Mouse (Mus musculus) bone marrow, adult 2 months (tissue): Measurements from ENCODE around the gene Bhmt2. TPM values are rescaled to one million over a fixed set of nuclear protein-coding genes. Genes with fewer than 3 reads are reported as not detected.

Experiments used
- H3K27ac ChIP-seq: fragments of 200-500 bp; 2 replicates; pipeline ENCODE4 v1.5.1; 2012; ENCODE audit warnings: low read depth, mild to moderate bottlenecking, control low read depth, inconsistent platforms, low read length; ENCODE audit not compliant: control insufficient read depth, poor library complexity, insufficient read depth
- H3K4me1 ChIP-seq: fragments of 200-500 bp; 2 replicates; pipeline ENCODE4 v1.6.1; 2011; ENCODE audit warnings: low read length; ENCODE audit not compliant: control insufficient read depth, insufficient read depth
- H3K4me3 ChIP-seq: fragments of 200-500 bp; replicated peaks from 2 replicates; pipeline ENCODE3; 2011; ENCODE audit warnings: mild to moderate bottlenecking, low read depth, low read length, control low read depth; ENCODE audit not compliant: control insufficient read depth
- CTCF ChIP-seq: fragments of 200-500 bp; IDR thresholded peaks from 2 replicates; pipeline ENCODE4 v1.5.1; 2011; ENCODE audit warnings: low read length, control low read depth; ENCODE audit not compliant: control insufficient read depth, insufficient read depth
- POLR2A ChIP-seq: fragments of 200-500 bp; IDR thresholded peaks from 2 replicates; pipeline ENCODE4 v1.6.1; 2011; ENCODE audit warnings: low read depth, mild to moderate bottlenecking, control low read depth, low read length, borderline replicate concordance; ENCODE audit not compliant: control insufficient read depth
- WGBS: fragments of 180-500 bp; shearing (Covaris S2); methylation state at CpG from one replicate; pipeline ENCODE4 v1.1.7; 2018; 5-methylcytosine and 5-hydroxymethylcytosine counted together
- polyA plus RNA-seq: library from polyadenylated mRNA; stranded (reverse); fragments of >200 nt; gene quantifications from 2 replicates; pipeline ENCODE4 v1.2.4, GENCODE M21; 2011; ENCODE audit warnings: low replicate concordance; ENCODE audit not compliant: missing spikeins, insufficient read depth, insufficient read length

The Bhmt2 gene
- polyA plus RNA-seq, 1 experiment = 1.8 TPM

DNA sequence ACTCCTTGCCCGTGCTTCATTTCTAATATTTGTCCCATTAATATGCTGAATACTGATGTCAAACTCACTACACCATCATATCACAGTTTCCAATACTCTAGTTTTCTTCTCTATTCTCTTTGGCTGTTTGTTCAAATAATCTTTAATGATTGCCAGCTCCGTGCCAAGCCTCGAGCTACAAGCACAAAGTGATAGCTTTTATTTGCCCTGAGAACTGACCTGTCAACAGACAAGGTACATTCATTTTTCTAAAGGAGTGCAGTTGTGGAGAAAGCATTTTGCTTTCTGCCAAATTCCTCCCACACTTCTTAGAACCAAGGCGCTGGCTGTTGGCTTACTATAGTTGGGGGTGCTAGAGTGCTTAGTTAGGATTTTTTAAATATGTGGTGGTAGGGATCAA is 33.2 kb upstream of the Bhmt2 start:
- WGBS = 82% methylated on average over 4 of the region's 4 CpGs
- no peaks in the 10 kb centered on the region for H3K4me1 ChIP-seq
- TF ChIP-seq CTCF (no peak), POLR2A (no peak)
- no peak overlapping the region for H3K4me3 ChIP-seq
- H3K27ac ChIP-seq = no peak overlapping the region

DNA sequence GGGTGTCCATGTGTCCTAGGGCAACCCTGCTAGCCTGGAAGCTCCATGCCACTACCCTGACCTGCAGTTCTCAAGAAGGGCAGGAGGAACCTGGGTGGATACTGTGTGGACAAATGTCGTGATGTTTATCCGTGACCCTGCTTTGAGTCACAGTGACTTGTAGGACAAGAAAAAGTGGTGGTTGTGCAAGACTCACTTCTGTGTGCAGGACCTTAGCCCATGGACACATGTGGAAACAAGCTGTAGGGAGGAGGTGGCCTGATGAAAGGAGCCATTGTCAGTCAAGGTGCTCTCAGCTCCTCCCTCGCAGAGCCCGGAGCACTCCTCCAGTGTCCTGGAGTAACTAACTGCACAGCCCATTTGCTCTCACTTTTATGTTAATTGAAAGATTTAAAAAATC is 31.6 kb upstream of the Bhmt2 start:
- 84% methylated on average over 4 of the region's 4 CpGs for WGBS
- H3K27ac ChIP-seq = no peak overlapping the region

DNA sequence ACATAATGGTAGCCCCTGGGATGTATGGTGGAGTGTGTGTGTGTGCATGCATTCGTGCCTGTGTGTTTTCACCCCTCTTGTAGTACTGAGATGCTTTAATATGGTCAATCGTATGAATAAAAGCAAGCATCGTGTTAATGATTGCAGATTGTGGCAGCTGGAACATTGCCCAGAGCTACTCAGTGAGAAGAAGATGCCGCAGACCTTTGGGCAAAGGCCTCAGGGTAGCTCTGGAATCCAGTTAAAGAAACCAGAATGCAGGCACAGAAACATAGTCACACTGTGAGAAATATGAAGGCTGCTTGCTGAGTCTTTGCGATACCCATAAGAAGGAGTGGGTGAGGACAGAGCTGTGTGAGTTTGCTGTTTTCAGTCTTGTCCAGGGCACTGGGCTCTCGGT is 24.8 kb upstream of the Bhmt2 start:
- WGBS = 75% methylated on average over 6 of the region's 6 CpGs
- TF ChIP-seq POLR2A (no peak), CTCF (no peak)
- Histone ChIP-seq H3K27ac (no peak overlapping the region), H3K4me3 (no peak overlapping the region), H3K4me1 (no peaks in the 10 kb centered on the region)

More for the DNA sequence above, 31.6 kb upstream of the Bhmt2 start:
- Histone ChIP-seq H3K4me3 (no peak overlapping the region), H3K4me1 (no peaks in the 10 kb centered on the region)
- TF ChIP-seq CTCF (no peak), POLR2A (no peak)

DNA sequence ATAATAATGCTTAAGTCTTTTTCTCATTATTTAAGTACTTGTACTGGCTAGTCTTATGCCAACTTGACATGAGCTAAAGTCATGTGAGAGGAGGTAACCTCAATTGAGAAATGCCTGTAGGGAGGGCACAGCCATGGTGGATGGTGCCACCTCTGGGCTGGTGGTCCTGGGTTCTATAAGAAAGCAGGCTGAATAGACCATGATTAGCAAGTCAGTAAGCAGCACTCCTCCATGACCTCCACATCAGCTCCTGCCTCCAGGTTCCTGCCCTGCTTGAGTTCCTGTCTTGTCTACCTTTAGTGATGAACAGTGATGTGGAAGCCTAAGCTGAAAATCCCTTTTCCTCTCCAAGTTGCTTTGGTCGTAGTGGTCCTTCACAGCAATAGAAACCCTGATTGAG is 16.7 kb upstream of the Bhmt2 start:
- no peaks in the 10 kb centered on the region for H3K4me1 ChIP-seq
- WGBS = 80% methylated on average over 1 of the region's 1 CpGs
- no peak overlapping the region for H3K27ac ChIP-seq
- no peak for TF ChIP-seq POLR2A
- TF ChIP-seq CTCF = no peak
- no peak overlapping the region for H3K4me3 ChIP-seq

DNA sequence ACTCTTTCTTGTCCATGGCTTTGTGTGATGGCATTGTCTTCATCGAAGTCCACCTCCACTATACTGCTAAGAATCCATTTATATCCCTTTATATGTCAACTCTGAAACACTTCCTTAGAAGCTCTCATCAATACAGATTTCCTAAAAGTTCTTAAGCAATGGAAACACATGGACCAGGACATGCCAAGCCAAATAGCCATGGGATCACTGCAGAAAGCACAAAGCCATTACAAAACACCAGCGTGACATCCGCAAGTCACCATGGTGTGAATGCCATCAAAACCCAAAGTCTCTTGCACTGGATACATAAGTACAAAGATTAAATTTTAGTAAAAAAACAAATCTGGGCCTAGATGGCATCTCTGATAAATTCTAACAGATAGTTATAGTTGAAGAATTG is 15.5 kb upstream of the Bhmt2 start:
- TF ChIP-seq POLR2A (no peak), CTCF (no peak)
- no peak overlapping the region for H3K4me3 ChIP-seq
- no peaks in the 10 kb centered on the region for H3K4me1 ChIP-seq
- H3K27ac ChIP-seq = no peak overlapping the region
- 88% methylated on average over 3 of the region's 3 CpGs for WGBS

DNA sequence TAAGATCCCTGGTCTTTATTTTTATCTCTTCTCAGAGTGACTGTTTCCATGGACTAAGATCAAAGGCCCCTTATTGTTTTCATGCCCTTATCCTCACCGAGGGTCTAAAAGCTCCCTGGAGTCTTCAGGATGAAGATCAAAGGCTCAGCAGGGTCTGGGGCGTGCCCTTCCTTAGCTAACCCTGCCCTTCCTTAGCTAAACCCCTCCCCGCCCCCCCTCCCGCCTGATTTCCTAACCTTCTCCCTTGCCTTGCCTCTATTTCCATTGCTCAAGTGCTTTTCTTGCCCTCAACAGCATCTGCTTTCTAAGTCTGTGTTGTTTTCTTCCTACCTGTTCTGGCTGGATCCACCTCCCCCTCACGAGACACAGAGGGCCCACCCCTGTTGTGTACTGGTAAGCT is 13.2 kb upstream of the Bhmt2 start:
- 56% methylated on average over 5 of the region's 5 CpGs for WGBS
- H3K27ac ChIP-seq = no peak overlapping the region
- no peak overlapping the region for H3K4me3 ChIP-seq
- no peaks in the 10 kb centered on the region for H3K4me1 ChIP-seq
- TF ChIP-seq POLR2A (no peak), CTCF (no peak)

DNA sequence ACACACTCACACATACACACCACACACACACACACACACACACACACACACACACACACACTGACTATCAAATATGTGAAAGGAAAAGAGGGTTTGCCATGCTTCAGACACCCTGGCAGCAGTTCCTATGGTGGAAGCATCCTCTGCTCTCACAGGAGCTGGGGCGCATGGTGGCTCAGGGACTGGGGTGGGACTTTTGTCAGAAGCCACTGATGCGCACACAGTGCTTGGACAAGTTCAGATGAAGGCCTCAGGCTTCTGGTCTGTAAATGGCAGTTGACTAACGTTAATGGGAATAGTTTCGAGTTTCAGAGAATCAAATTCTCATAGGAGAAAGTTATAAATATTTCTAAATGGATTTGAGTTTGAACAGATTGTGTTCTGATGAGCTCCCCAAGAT is 11.1 kb upstream of the Bhmt2 start:
- 80% methylated on average over 4 of the region's 4 CpGs for WGBS
- Histone ChIP-seq H3K4me3 (no peak overlapping the region), H3K4me1 (no peaks in the 10 kb centered on the region), H3K27ac (no peak overlapping the region)
- TF ChIP-seq CTCF (no peak), POLR2A (no peak)

DNA sequence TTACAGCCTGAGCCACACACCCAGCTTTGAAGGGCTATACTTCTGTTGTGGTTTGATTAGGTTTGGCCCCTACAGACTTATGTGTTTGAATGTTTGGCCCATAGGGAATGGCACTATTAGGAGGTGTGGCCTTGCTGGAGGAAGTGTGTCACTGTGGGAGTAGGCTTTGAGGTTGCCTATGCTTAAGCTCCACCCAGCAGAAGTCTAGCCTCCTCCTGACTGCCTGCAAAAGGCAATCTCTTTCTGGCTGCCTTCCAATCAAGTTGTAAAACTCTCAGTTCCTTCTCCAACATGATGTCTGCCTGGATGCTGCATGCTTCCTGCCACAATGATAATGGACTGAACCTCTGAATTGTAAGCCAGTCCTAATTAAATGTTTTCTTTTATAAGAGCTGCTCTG is 9.2 kb upstream of the Bhmt2 start:
- no peaks in the 10 kb centered on the region for H3K4me1 ChIP-seq
- H3K4me3 ChIP-seq = no peak overlapping the region
- no peak overlapping the region for H3K27ac ChIP-seq
- TF ChIP-seq CTCF (no peak), POLR2A (no peak)

DNA sequence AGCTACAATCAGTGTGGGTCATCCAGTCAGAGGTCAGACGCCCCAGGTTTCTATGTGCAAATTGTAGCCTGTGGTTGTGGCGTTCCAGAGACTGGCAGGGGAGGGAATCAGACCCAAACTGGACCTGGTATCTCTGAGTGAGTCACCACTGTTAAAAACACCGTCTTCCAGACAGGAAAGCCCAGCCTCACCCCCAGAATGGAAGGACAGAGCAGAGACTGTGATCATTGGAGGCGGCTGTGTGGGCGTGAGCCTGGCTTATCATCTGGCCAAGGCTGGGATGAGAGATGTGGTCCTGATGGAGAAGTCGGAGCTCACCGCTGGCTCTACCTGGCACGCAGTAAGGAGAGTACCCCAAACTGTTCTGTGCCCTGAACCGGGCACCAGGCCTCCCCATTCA is 2.8 kb upstream of the Bhmt2 start:
- Histone ChIP-seq H3K4me1 (no peaks in the 10 kb centered on the region), H3K4me3 (no peak overlapping the region), H3K27ac (no peak overlapping the region)
- TF ChIP-seq POLR2A (no peak), CTCF (no peak)
- WGBS = 82% methylated on average over 9 of the region's 9 CpGs
